Mouse (Mus musculus) kidney, adult 11 months (tissue): ENCODE data around the gene Krtap5-2.
A peak's percentile ranks its signal among the peaks of the same experiment; 100 is the strongest.

Experiments used
- DNase-seq: peaks from one replicate; pipeline ENCODE4 v3.0.0; 2022

Gene Krtap5-2

DNA sequence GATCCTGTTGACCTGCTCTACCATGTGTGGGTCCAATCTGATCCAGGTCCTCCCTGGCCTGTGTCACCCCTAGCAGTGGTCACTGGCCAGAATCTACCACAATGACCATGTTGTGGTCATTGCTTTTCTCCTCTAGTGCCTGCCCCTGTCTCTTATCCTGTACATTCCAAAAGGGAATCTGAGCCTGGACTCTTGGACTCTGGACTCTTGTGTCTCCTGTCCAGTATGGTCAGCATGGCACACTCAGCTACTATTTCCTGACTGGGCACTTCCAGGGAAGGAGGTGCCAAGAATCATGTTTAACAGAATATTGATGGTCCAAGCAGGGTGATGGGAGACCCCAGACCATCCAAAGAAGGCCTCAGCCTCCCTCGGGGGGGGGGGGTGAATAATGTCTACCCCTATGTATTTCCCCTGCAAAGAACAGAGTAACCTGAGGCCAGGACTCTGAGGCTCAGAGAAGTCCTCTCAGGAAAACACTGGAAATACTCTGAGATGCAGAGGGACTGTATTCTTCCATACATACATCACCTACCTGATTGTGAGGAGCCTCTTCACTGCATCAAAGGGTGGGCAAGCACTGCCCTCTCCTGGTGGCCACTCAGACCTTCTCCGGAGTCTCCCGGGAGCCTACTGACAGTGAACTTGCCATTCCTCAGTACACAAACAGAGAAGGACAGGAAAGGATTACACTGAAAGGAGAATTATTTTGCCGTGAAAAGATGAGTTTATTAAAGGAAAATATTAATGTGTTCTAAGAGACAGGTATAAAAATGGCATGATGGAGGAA, 41.4 kb downstream of the Krtap5-2 start:
- peak; percentile 57 for DNase-seq

- no peak for DNase-seq
Observed at GRCm38 (mm10) chr7:142128843-142129242, 47.0 kb downstream of the Krtap5-2 start.
